Mouse (Mus musculus) forebrain, embryonic 14.5 days (tissue): ENCODE measurements around the gene Shld2. TPM values are rescaled to one million over a fixed set of nuclear protein-coding genes. Genes with fewer than 3 reads are reported as not detected.

Experiments
- ATAC-seq: fragments of 200-750 bp; cut with Nextera tagmentation; 2 replicates; pipeline ENCODE4 v1.8.0; 2017; ENCODE audit warnings: mild to moderate bottlenecking, moderate library complexity
- DNase-seq: peaks from one replicate; pipeline ENCODE4 v3.0.0-alpha.2; 2015; ENCODE audit warnings: low spot score
- H3K27ac ChIP-seq: fragments of 300-500 bp; sonication (generic); 2 replicates; pipeline ENCODE4 v1.5.1; 2014; ENCODE audit warnings: low read depth, mild to moderate bottlenecking, control low read depth, low read length, moderate library complexity
- H3K27me3 ChIP-seq: fragments of 300-500 bp; sonication (generic); replicated peaks from 2 replicates; pipeline ENCODE4 v1.6.1; 2014; ENCODE audit warnings: low read length, control low read depth, mixed read lengths; ENCODE audit not compliant: control insufficient read depth, insufficient read depth
- H3K36me3 ChIP-seq: fragments of 300-500 bp; sonication (generic); 2 replicates; pipeline ENCODE4 v1.6.1; 2014; ENCODE audit warnings: low read length, control low read depth; ENCODE audit not compliant: control insufficient read depth, insufficient read depth
- H3K4me1 ChIP-seq: fragments of 300-500 bp; sonication (generic); 2 replicates; pipeline ENCODE4 v1.6.1; 2014; ENCODE audit warnings: antibody characterized with exemption, low read length, control low read depth; ENCODE audit not compliant: control insufficient read depth, insufficient read depth
- H3K4me2 ChIP-seq: fragments of 300-500 bp; sonication (generic); 2 replicates; pipeline ENCODE4 v1.6.1; 2014; ENCODE audit warnings: mild to moderate bottlenecking, control low read depth, low read length
- H3K4me3 ChIP-seq: fragments of 300-500 bp; sonication (generic); 2 replicates; pipeline ENCODE4 v1.5.1; 2014; ENCODE audit warnings: low read depth, low read length, control low read depth
- H3K9ac ChIP-seq: fragments of 300-500 bp; sonication (generic); 2 replicates; pipeline ENCODE4 v1.6.1; 2014; ENCODE audit warnings: mild to moderate bottlenecking, low read length, control low read depth, moderate library complexity
- H3K9me3 ChIP-seq: fragments of 300-500 bp; sonication (generic); replicated peaks from 2 replicates; pipeline ENCODE4 v1.6.1; 2016; ENCODE audit warnings: low read length, control low read depth, mixed read lengths; ENCODE audit not compliant: control insufficient read depth
- WGBS: fragments of 180-500 bp; shearing (Covaris S2); extraction: QIAGEN DNeasy Blood & Tissue Kit; methylation state at CpG from one replicate; pipeline ENCODE4 v1.1.7; 2014; 5-methylcytosine and 5-hydroxymethylcytosine counted together
- polyA plus RNA-seq: library from polyadenylated mRNA; unstranded; fragments of >200 nt; fragmentation: Nextera tagmentation; extraction: Ambion mirVana; gene quantifications from 2 replicates; pipeline ENCODE4 v1.2.1, GENCODE M21; 2014

Shld2 gene
- polyA plus RNA-seq, 1 experiment from 2014 or later: 8.6 TPM

DNA sequence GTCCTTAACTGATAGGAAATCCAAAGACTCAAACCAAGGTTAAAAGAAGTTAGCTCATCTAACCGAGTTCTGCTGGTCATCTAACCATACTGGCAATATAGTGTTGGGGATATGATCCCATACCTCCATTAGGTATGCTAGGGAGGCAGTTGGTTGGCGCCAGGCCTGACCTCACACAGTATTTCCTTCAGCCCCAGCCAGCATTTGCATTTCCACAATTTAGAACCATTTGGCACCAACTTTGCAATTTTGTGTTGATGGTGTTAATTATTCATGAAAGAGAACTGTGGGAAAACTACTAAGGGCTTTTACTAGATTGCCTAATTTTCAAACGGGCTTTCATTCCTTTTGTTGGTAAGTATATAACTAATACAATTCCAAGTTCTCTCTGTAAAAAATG lies 21.6 kb upstream of the Shld2 start:
- DNase-seq (peak; percentile 81), ATAC-seq (peak; percentile 72)
- Histone ChIP-seq H3K27me3 (no peaks in the 10 kb centered on the region), H3K36me3 (peaks cover 62% of the 10 kb centered on the region), H3K4me1 (peaks cover 5% of the 10 kb centered on the region; the same call in 1 of the 2 replicates), H3K4me3 (no peak overlapping the region), H3K9me3 (no peaks in the 10 kb centered on the region), H3K27ac (peak overlapping the region; percentile 17; the same call in 1 of the 2 replicates), H3K9ac (no peak overlapping the region), H3K4me2 (no peak overlapping the region)
- 35% methylated on average over 3 of the region's 3 CpGs for WGBS

- peaks cover 5% of the 10 kb centered on the region; the same call in 1 of the 2 replicates for H3K4me1 ChIP-seq
- peak; percentile 39 for DNase-seq
- WGBS: 77% methylated on average over 9 of the region's 9 CpGs
- H3K27ac ChIP-seq: no peak overlapping the region; the same call in 1 of the 2 replicates
- H3K36me3 ChIP-seq: peaks cover 60% of the 10 kb centered on the region
- H3K4me2 ChIP-seq: no peak overlapping the region
- H3K9me3 ChIP-seq: no peaks in the 10 kb centered on the region
- H3K27me3 ChIP-seq: no peaks in the 10 kb centered on the region
- H3K4me3 ChIP-seq: no peak overlapping the region
- H3K9ac ChIP-seq: no peak overlapping the region
- peak; percentile 28 for ATAC-seq
Observed at GRCm38 (mm10) chr14:34330657-34331158, 20.4 kb upstream of the Shld2 start.

DNA sequence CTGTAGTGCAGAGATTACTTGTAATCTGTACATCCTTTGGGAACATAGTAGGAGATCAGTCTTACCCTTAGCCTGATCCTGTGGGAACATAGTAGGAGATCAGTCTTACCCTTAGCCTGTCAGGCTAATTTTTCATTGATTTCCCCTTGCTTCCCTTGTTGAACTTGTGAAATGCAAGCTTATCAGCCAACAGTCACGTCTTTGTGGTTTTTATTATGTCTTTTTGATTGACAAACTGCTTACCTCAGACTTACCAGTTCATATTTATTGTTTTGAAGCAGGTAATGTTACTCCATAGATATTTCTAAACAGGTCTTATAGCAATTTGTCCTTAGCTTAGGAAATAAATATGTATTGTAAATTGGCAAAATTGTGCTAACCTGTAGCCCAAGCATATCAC lies 17.3 kb upstream of the Shld2 start:
- H3K27ac ChIP-seq: no peak overlapping the region
- H3K27me3 ChIP-seq: no peaks in the 10 kb centered on the region
- no peak overlapping the region for H3K4me2 ChIP-seq
- no peaks in the 10 kb centered on the region for H3K9me3 ChIP-seq
- peaks cover 5% of the 10 kb centered on the region; the same call in 1 of the 2 replicates for H3K4me1 ChIP-seq
- DNase-seq (no peak), ATAC-seq (no peak)
- no peak overlapping the region for H3K9ac ChIP-seq
- H3K36me3 ChIP-seq: peaks cover 51% of the 10 kb centered on the region
- WGBS: 95% methylated on average over 1 of the region's 1 CpGs
- H3K4me3 ChIP-seq: no peak overlapping the region

GRCm38 (mm10) chr14:34326606-34327005 lies 16.3 kb upstream of the Shld2 start:
- no peak for ATAC-seq
- Histone ChIP-seq H3K27ac (no peak overlapping the region), H3K27me3 (no peaks in the 10 kb centered on the region), H3K9ac (no peak overlapping the region), H3K36me3 (peaks cover 49% of the 10 kb centered on the region), H3K4me2 (no peak overlapping the region), H3K4me3 (no peak overlapping the region), H3K4me1 (peaks cover 2% of the 10 kb centered on the region; the same call in 1 of the 2 replicates), H3K9me3 (no peaks in the 10 kb centered on the region)
- DNase-seq: no peak
- WGBS: 94% methylated on average over 3 of the region's 3 CpGs

GRCm38 (mm10) chr14:34323576-34324085 lies 13.3 kb upstream of the Shld2 start:
- H3K9ac ChIP-seq: no peak overlapping the region
- no peaks in the 10 kb centered on the region for H3K4me1 ChIP-seq
- no peaks in the 10 kb centered on the region for H3K9me3 ChIP-seq
- no peak overlapping the region for H3K4me2 ChIP-seq
- no peaks in the 10 kb centered on the region for H3K27me3 ChIP-seq
- H3K36me3 ChIP-seq: peaks cover 47% of the 10 kb centered on the region
- 95% methylated on average over 5 of the region's 5 CpGs for WGBS
- no peak for DNase-seq
- no peak overlapping the region for H3K4me3 ChIP-seq
- ATAC-seq: no peak
- H3K27ac ChIP-seq: no peak overlapping the region

- Histone ChIP-seq H3K27ac (no peak overlapping the region), H3K36me3 (peaks cover 20% of the 10 kb centered on the region), H3K9ac (no peak overlapping the region), H3K27me3 (no peaks in the 10 kb centered on the region), H3K4me3 (no peak overlapping the region), H3K4me2 (no peak overlapping the region), H3K4me1 (peaks cover 8% of the 10 kb centered on the region), H3K9me3 (no peaks in the 10 kb centered on the region)
- ATAC-seq (no peak), DNase-seq (no peak)
Observed at GRCm38 (mm10) chr14:34318113-34318512, 7.8 kb upstream of the Shld2 start.

DNA sequence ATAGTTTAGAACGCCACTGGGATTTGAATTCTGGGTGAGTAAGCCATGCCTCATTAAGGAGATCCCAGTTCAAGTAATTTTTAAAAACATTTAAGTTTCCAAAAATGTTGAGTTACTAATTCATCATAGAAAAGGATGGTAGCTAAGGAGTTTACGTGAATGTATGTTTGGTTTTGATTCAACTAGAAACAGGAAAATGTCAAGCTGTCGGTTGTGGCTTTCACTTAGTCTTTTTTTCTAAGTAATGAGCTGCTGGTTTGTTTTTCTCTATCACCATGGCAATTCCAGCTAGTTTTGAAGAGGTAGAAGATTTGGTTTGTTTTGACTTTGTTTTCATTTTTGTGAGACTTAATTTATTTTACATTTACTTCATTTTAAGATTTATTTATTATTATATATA lies 7.1 kb upstream of the Shld2 start:
- Histone ChIP-seq H3K27me3 (no peaks in the 10 kb centered on the region), H3K9ac (no peak overlapping the region), H3K27ac (no peak overlapping the region), H3K4me2 (no peak overlapping the region), H3K4me3 (no peak overlapping the region), H3K4me1 (peaks cover 13% of the 10 kb centered on the region), H3K36me3 (peaks cover 19% of the 10 kb centered on the region), H3K9me3 (no peaks in the 10 kb centered on the region)
- DNase-seq (no peak), ATAC-seq (no peak)
- 89% methylated on average over 3 of the region's 3 CpGs for WGBS

- H3K27ac ChIP-seq: no peak overlapping the region
- no peaks in the 10 kb centered on the region for H3K9me3 ChIP-seq
- ATAC-seq (no peak), DNase-seq (no peak)
- peaks cover 21% of the 10 kb centered on the region for H3K4me1 ChIP-seq
- no peak overlapping the region for H3K4me3 ChIP-seq
- no peak overlapping the region for H3K4me2 ChIP-seq
- H3K27me3 ChIP-seq: no peaks in the 10 kb centered on the region
- WGBS: 94% methylated on average over 2 of the region's 2 CpGs
- H3K9ac ChIP-seq: no peak overlapping the region
- peaks cover 15% of the 10 kb centered on the region for H3K36me3 ChIP-seq
Observed at GRCm38 (mm10) chr14:34316346-34316745, 6.1 kb upstream of the Shld2 start.

GRCm38 (mm10) chr14:34314796-34315195 lies 4.5 kb upstream of the Shld2 start:
- 89% methylated on average over 3 of the region's 3 CpGs for WGBS
- Histone ChIP-seq H3K27ac (no peak overlapping the region), H3K27me3 (no peaks in the 10 kb centered on the region), H3K4me2 (no peak overlapping the region), H3K9ac (no peak overlapping the region), H3K4me3 (no peak overlapping the region), H3K4me1 (peaks cover 21% of the 10 kb centered on the region), H3K9me3 (no peaks in the 10 kb centered on the region), H3K36me3 (peaks cover 4% of the 10 kb centered on the region)
- ATAC-seq (no peak), DNase-seq (no peak)
